Mouse (Mus musculus): ENCODE results near the gene Trpc7. TPM values are rescaled to one million over a fixed set of nuclear protein-coding genes. Genes with fewer than 3 reads are reported as not detected.

Gene Trpc7
- polyA plus RNA-seq, 1 experiment from 2014 or later, result not detected

- Histone ChIP-seq H3K27me3 (no peaks in the 10 kb centered on the region; the same call in 1 of the 2 replicates), H3K4me2 (replicated peaks) (peak overlapping the region; percentile 39), H3K36me3 (no peaks in the 10 kb centered on the region), H3K4me1 (peaks cover 24% of the 10 kb centered on the region), H3K4me3 (replicated peaks) (0 out of 2 replicates have a peak overlapping the region, but pooled peaks have one; percentile 10), H3K9ac (no peak overlapping the region), H3K9me3 (replicated peaks) (no peaks in the 10 kb centered on the region), H3K27ac (replicated peaks) (0 out of 2 replicates have a peak overlapping the region, but pooled peaks have one; percentile 1)
- WGBS, result 33% methylated on average over 25 of the region's 25 CpGs
- ATAC-seq (ENCODE audit: insufficient number of reproducible peaks, low FRiP score, low TSS enrichment, low read depth), result no peak
Measured at GRCm38 (mm10) chr13:56765284-56766032, 130.3 kb downstream of the Trpc7 start.

GRCm38 (mm10) chr13:56762446-56763229 is 133.2 kb downstream of the Trpc7 start:
- Histone ChIP-seq H3K4me2 (replicated peaks) (no peak overlapping the region), H3K27me3 (no peaks in the 10 kb centered on the region; the same call in 1 of the 2 replicates), H3K4me1 (peaks cover 24% of the 10 kb centered on the region), H3K9ac (no peak overlapping the region), H3K9me3 (replicated peaks) (no peaks in the 10 kb centered on the region), H3K4me3 (replicated peaks) (no peak overlapping the region), H3K36me3 (no peaks in the 10 kb centered on the region), H3K27ac (replicated peaks) (no peak overlapping the region)
- 26% methylated on average over 13 of the region's 13 CpGs for WGBS
- ATAC-seq (ENCODE audit: insufficient number of reproducible peaks, low FRiP score, low TSS enrichment, low read depth), result no peak

GRCm38 (mm10) chr13:56758492-56758891 is 137.3 kb downstream of the Trpc7 start:
- no peak overlapping the region for H3K27ac ChIP-seq (replicated peaks)
- ATAC-seq (ENCODE audit: insufficient number of reproducible peaks, low FRiP score, low TSS enrichment, low read depth), result no peak
- WGBS, result 30% methylated on average over 6 of the region's 6 CpGs
- peaks cover 22% of the 10 kb centered on the region for H3K27me3 ChIP-seq
- no peak overlapping the region for H3K4me2 ChIP-seq (replicated peaks)
- H3K9me3 ChIP-seq (replicated peaks), result no peaks in the 10 kb centered on the region
- H3K36me3 ChIP-seq, result no peaks in the 10 kb centered on the region
- H3K4me1 ChIP-seq, result peaks cover 18% of the 10 kb centered on the region
- H3K4me3 ChIP-seq (replicated peaks), result no peak overlapping the region
- H3K9ac ChIP-seq, result no peak overlapping the region

GRCm38 (mm10) chr13:56757201-56757600 is 138.6 kb downstream of the Trpc7 start:
- WGBS, result 50% methylated on average over 12 of the region's 12 CpGs
- Histone ChIP-seq H3K27me3 (peaks cover 35% of the 10 kb centered on the region), H3K27ac (replicated peaks) (no peak overlapping the region)

GRCm38 (mm10) chr13:56755871-56756270 is 139.9 kb downstream of the Trpc7 start:
- 58% methylated on average over 6 of the region's 6 CpGs for WGBS
- peaks cover 47% of the 10 kb centered on the region for H3K27me3 ChIP-seq

More at GRCm38 (mm10) chr13:56757201-56757600, 138.6 kb downstream of the Trpc7 start:
- Histone ChIP-seq H3K9ac (no peak overlapping the region), H3K9me3 (replicated peaks) (no peaks in the 10 kb centered on the region), H3K4me2 (replicated peaks) (no peak overlapping the region), H3K4me3 (replicated peaks) (no peak overlapping the region), H3K36me3 (no peaks in the 10 kb centered on the region), H3K4me1 (peaks cover 18% of the 10 kb centered on the region)
- no peak for ATAC-seq (ENCODE audit: insufficient number of reproducible peaks, low FRiP score, low TSS enrichment, low read depth)

GRCm38 (mm10) chr13:56753192-56753951 is 142.4 kb downstream of the Trpc7 start, which contains the start of gene Gm45623:
Gene Gm45623 (minus strand): TSS chr13:56753827.
- peaks cover 57% of the 10 kb centered on the region for H3K27me3 ChIP-seq
- peak within 1 kb of the TSS; percentile 7 for H3K9ac ChIP-seq
- ATAC-seq (ENCODE audit: insufficient number of reproducible peaks, low FRiP score, low TSS enrichment, low read depth), result no peak
- H3K27ac ChIP-seq (replicated peaks), result no peak within 1 kb of the TSS
- no peaks in the 10 kb centered on the region for H3K9me3 ChIP-seq (replicated peaks)
- no peaks in the 10 kb centered on the region for H3K36me3 ChIP-seq
- under 1% methylated on average over 71 of the region's 71 CpGs for WGBS
- peak within 1 kb of the TSS; percentile 45 for H3K4me3 ChIP-seq (replicated peaks)
- H3K4me2 ChIP-seq (replicated peaks), result peak within 1 kb of the TSS; percentile 90
- peaks cover 22% of the 10 kb centered on the region for H3K4me1 ChIP-seq

More at GRCm38 (mm10) chr13:56755871-56756270, 139.9 kb downstream of the Trpc7 start:
- Histone ChIP-seq H3K36me3 (no peaks in the 10 kb centered on the region), H3K9ac (no peak overlapping the region), H3K9me3 (replicated peaks) (no peaks in the 10 kb centered on the region), H3K4me1 (peaks cover 22% of the 10 kb centered on the region), H3K27ac (replicated peaks) (no peak overlapping the region), H3K4me3 (replicated peaks) (no peak overlapping the region), H3K4me2 (replicated peaks) (no peak overlapping the region)
- ATAC-seq (ENCODE audit: insufficient number of reproducible peaks, low FRiP score, low TSS enrichment, low read depth), result no peak

GRCm38 (mm10) chr13:56752474-56753191 is 143.2 kb downstream of the Trpc7 start:
- peaks cover 57% of the 10 kb centered on the region for H3K27me3 ChIP-seq

GRCm38 (mm10) chr13:56751774-56752173 is 144.0 kb downstream of the Trpc7 start:
- Histone ChIP-seq H3K4me2 (replicated peaks) (0 out of 2 replicates have a peak overlapping the region, but pooled peaks have one; percentile 4), H3K27me3 (peaks cover 57% of the 10 kb centered on the region), H3K27ac (replicated peaks) (no peak overlapping the region), H3K9ac (no peak overlapping the region), H3K4me3 (replicated peaks) (no peak overlapping the region), H3K9me3 (replicated peaks) (no peaks in the 10 kb centered on the region), H3K4me1 (peaks cover 22% of the 10 kb centered on the region), H3K36me3 (no peaks in the 10 kb centered on the region)
- no peak for ATAC-seq (ENCODE audit: insufficient number of reproducible peaks, low FRiP score, low TSS enrichment, low read depth)
- 23% methylated on average over 5 of the region's 5 CpGs for WGBS

More at GRCm38 (mm10) chr13:56752474-56753191, 143.2 kb downstream of the Trpc7 start:
- Histone ChIP-seq H3K9me3 (replicated peaks) (no peaks in the 10 kb centered on the region), H3K9ac (peak overlapping the region; percentile 7), H3K4me2 (replicated peaks) (peak overlapping the region; percentile 90), H3K27ac (replicated peaks) (no peak overlapping the region), H3K4me1 (peaks cover 22% of the 10 kb centered on the region), H3K4me3 (replicated peaks) (peak overlapping the region; percentile 45), H3K36me3 (no peaks in the 10 kb centered on the region)
- WGBS, result under 1% methylated on average over 41 of the region's 41 CpGs
- no peak for ATAC-seq (ENCODE audit: insufficient number of reproducible peaks, low FRiP score, low TSS enrichment, low read depth)

- H3K27me3 ChIP-seq, result peaks cover 44% of the 10 kb centered on the region
- peaks cover 22% of the 10 kb centered on the region for H3K4me1 ChIP-seq
- H3K4me2 ChIP-seq (replicated peaks), result no peak overlapping the region
- no peak overlapping the region for H3K4me3 ChIP-seq (replicated peaks)
- 90% methylated on average over 7 of the region's 7 CpGs for WGBS
- H3K36me3 ChIP-seq, result no peaks in the 10 kb centered on the region
- H3K27ac ChIP-seq (replicated peaks), result no peak overlapping the region
- no peak for ATAC-seq (ENCODE audit: insufficient number of reproducible peaks, low FRiP score, low TSS enrichment, low read depth)
- no peaks in the 10 kb centered on the region for H3K9me3 ChIP-seq (replicated peaks)
- no peak overlapping the region for H3K9ac ChIP-seq
Measured at GRCm38 (mm10) chr13:56749377-56749776, 146.4 kb downstream of the Trpc7 start.

- H3K4me3 ChIP-seq (replicated peaks), result no peak overlapping the region
- peak overlapping the region; percentile 28; the same call in 1 of the 2 replicates for H3K27ac ChIP-seq (replicated peaks)
- no peak for ATAC-seq (ENCODE audit: insufficient number of reproducible peaks, low FRiP score, low TSS enrichment, low read depth)
Measured at GRCm38 (mm10) chr13:56747554-56747953, 148.2 kb downstream of the Trpc7 start.

More at GRCm38 (mm10) chr13:56747554-56747953, 148.2 kb downstream of the Trpc7 start:
- Histone ChIP-seq H3K4me1 (peaks cover 7% of the 10 kb centered on the region), H3K36me3 (no peaks in the 10 kb centered on the region), H3K9me3 (replicated peaks) (no peaks in the 10 kb centered on the region), H3K4me2 (replicated peaks) (no peak overlapping the region), H3K9ac (no peak overlapping the region), H3K27me3 (peaks cover 26% of the 10 kb centered on the region)
- 65% methylated on average over 8 of the region's 8 CpGs for WGBS
